Mouse (Mus musculus) liver, adult 2 months (tissue): ENCODE measurements around the gene Cryab.

Experiments
- CTCF ChIP-seq: fragments of 200-500 bp; IDR thresholded peaks from 2 replicates; pipeline ENCODE4 v1.5.1; 2011; ENCODE audit warnings: low read depth, low read length, control low read depth
- POLR2A ChIP-seq: fragments of 200-500 bp; IDR thresholded peaks from 2 replicates; pipeline ENCODE4 v1.6.1; 2011; ENCODE audit warnings: low read length, control low read depth; ENCODE audit not compliant: insufficient read depth; ENCODE audit errors: extremely low read depth

- TF ChIP-seq CTCF (no peak), POLR2A (no peak)
Measured at GRCm38 (mm10) chr9:50750706-50751105, 419 bp upstream of the Cryab start.
